Mouse (Mus musculus) heart, embryonic 13.5 days (tissue): Measurements from ENCODE around the gene Phtf1. TPM values are rescaled to one million over a fixed set of nuclear protein-coding genes. Genes with fewer than 3 reads are reported as not detected.

Experiments used
- ATAC-seq: fragments of 200-750 bp; cut with Nextera tagmentation; 2 replicates; pipeline ENCODE4 v1.8.0; 2017; ENCODE audit warnings: moderate TSS enrichment; ENCODE audit not compliant: insufficient number of reproducible peaks, low FRiP score, low TSS enrichment; ENCODE audit errors: extremely low read depth
- H3K27ac ChIP-seq: fragments of 300-500 bp; sonication (generic); replicated peaks from 2 replicates; pipeline ENCODE4 v1.5.1; 2015; ENCODE audit warnings: moderate library complexity, mild to moderate bottlenecking, inconsistent platforms
- H3K27me3 ChIP-seq: fragments of 300-500 bp; sonication (generic); replicated peaks from 2 replicates; pipeline ENCODE4 v1.6.1; 2015; ENCODE audit warnings: mild to moderate bottlenecking, inconsistent platforms
- H3K36me3 ChIP-seq: fragments of 300-500 bp; sonication (generic); 2 replicates; pipeline ENCODE4 v1.6.1; 2015; ENCODE audit warnings: mild to moderate bottlenecking, inconsistent platforms
- H3K4me1 ChIP-seq: fragments of 300-500 bp; sonication (generic); 2 replicates; pipeline ENCODE4 v1.6.1; 2015; ENCODE audit warnings: inconsistent platforms
- H3K4me2 ChIP-seq: fragments of 300-500 bp; sonication (generic); 2 replicates; pipeline ENCODE4 v1.6.1; 2015; ENCODE audit warnings: inconsistent platforms, mild to moderate bottlenecking, moderate library complexity
- H3K4me3 ChIP-seq: fragments of 300-500 bp; sonication (generic); 2 replicates; pipeline ENCODE4 v1.5.1; 2015; ENCODE audit warnings: moderate library complexity, mild to moderate bottlenecking, inconsistent platforms
- H3K9ac ChIP-seq: fragments of 300-500 bp; sonication (generic); 2 replicates; pipeline ENCODE4 v1.6.1; 2015; ENCODE audit warnings: inconsistent platforms, mild to moderate bottlenecking, moderate library complexity
- H3K9me3 ChIP-seq: fragments of 300-500 bp; sonication (generic); 2 replicates; pipeline ENCODE4 v1.6.1; 2016; ENCODE audit warnings: inconsistent platforms
- WGBS: fragments of 180-500 bp; shearing (Covaris S2); methylation state at CpG from one replicate; pipeline ENCODE4 v1.1.7; 2015; ENCODE audit warnings: mixed read lengths; 5-methylcytosine and 5-hydroxymethylcytosine counted together
- polyA plus RNA-seq: library from polyadenylated mRNA; unstranded; fragments of >200 nt; fragmentation: Nextera tagmentation; extraction: Ambion mirVana; gene quantifications from 2 replicates; pipeline ENCODE4 v1.2.1, GENCODE M21; 2015

Phtf1 gene
- polyA plus RNA-seq, 1 experiment from 2014 or later: 15.1 TPM

- no peak for ATAC-seq
- WGBS: 96% methylated on average over 2 of the region's 2 CpGs
- Histone ChIP-seq H3K27ac (no peak overlapping the region), H3K9me3 (no peaks in the 10 kb centered on the region), H3K4me3 (no peak overlapping the region), H3K4me1 (no peaks in the 10 kb centered on the region), H3K27me3 (no peaks in the 10 kb centered on the region), H3K4me2 (no peak overlapping the region), H3K9ac (no peak overlapping the region), H3K36me3 (peaks cover 72% of the 10 kb centered on the region)
These were observed 17.3 kb downstream of the Phtf1 start for GRCm38 (mm10) chr3:103985194-103985593.

- H3K27me3 ChIP-seq: no peaks in the 10 kb centered on the region
- WGBS: 54% methylated on average over 5 of the region's 5 CpGs
- H3K9ac ChIP-seq: no peak overlapping the region
- no peak for ATAC-seq
- no peaks in the 10 kb centered on the region for H3K9me3 ChIP-seq
- H3K4me1 ChIP-seq: no peaks in the 10 kb centered on the region
- H3K27ac ChIP-seq: no peak overlapping the region
- no peak overlapping the region for H3K4me3 ChIP-seq
- no peak overlapping the region for H3K4me2 ChIP-seq
- peaks cover 82% of the 10 kb centered on the region for H3K36me3 ChIP-seq
These were observed 20.0 kb downstream of the Phtf1 start for GRCm38 (mm10) chr3:103987831-103988432.

GRCm38 (mm10) chr3:103989352-103989751 is 21.4 kb downstream of the Phtf1 start:
- H3K4me3 ChIP-seq: no peak overlapping the region
- H3K4me1 ChIP-seq: no peaks in the 10 kb centered on the region
- no peak for ATAC-seq
- peaks cover 80% of the 10 kb centered on the region for H3K36me3 ChIP-seq
- H3K27ac ChIP-seq: no peak overlapping the region
- no peak overlapping the region for H3K9ac ChIP-seq
- H3K4me2 ChIP-seq: no peak overlapping the region
- no peaks in the 10 kb centered on the region for H3K9me3 ChIP-seq
- no peaks in the 10 kb centered on the region for H3K27me3 ChIP-seq
- 60% methylated on average over 4 of the region's 4 CpGs for WGBS

GRCm38 (mm10) chr3:103991271-103991670 is 23.4 kb downstream of the Phtf1 start:
- 86% methylated on average over 3 of the region's 3 CpGs for WGBS
- no peak overlapping the region for H3K9ac ChIP-seq
- H3K4me3 ChIP-seq: no peak overlapping the region
- H3K36me3 ChIP-seq: peaks cover 81% of the 10 kb centered on the region
- peaks cover 4% of the 10 kb centered on the region; the same call in 1 of the 2 replicates for H3K4me1 ChIP-seq
- H3K27ac ChIP-seq: no peak overlapping the region
- ATAC-seq: no peak
- no peak overlapping the region for H3K4me2 ChIP-seq
- H3K27me3 ChIP-seq: no peaks in the 10 kb centered on the region
- no peaks in the 10 kb centered on the region for H3K9me3 ChIP-seq

- no peak overlapping the region for H3K27ac ChIP-seq
- no peak overlapping the region for H3K4me2 ChIP-seq
- H3K4me1 ChIP-seq: peaks cover 4% of the 10 kb centered on the region; the same call in 1 of the 2 replicates
- H3K9ac ChIP-seq: no peak overlapping the region
- H3K4me3 ChIP-seq: no peak overlapping the region
- no peaks in the 10 kb centered on the region for H3K9me3 ChIP-seq
- peaks cover 72% of the 10 kb centered on the region for H3K36me3 ChIP-seq
- no peak for ATAC-seq
- WGBS: 83% methylated on average over 4 of the region's 4 CpGs
- no peaks in the 10 kb centered on the region for H3K27me3 ChIP-seq
These were observed 30.8 kb downstream of the Phtf1 start for GRCm38 (mm10) chr3:103998724-103999123.

GRCm38 (mm10) chr3:104006896-104007466 is 39.1 kb downstream of the Phtf1 start:
- H3K9me3 ChIP-seq: no peaks in the 10 kb centered on the region
- H3K36me3 ChIP-seq: peaks cover 70% of the 10 kb centered on the region
- no peak overlapping the region for H3K4me3 ChIP-seq
- no peak overlapping the region for H3K4me2 ChIP-seq
- no peak overlapping the region for H3K27ac ChIP-seq
- H3K9ac ChIP-seq: no peak overlapping the region
- no peaks in the 10 kb centered on the region for H3K27me3 ChIP-seq
- 88% methylated on average over 8 of the region's 8 CpGs for WGBS
- no peaks in the 10 kb centered on the region for H3K4me1 ChIP-seq
- no peak for ATAC-seq

- WGBS: 63% methylated on average over 8 of the region's 8 CpGs
- no peak overlapping the region for H3K9ac ChIP-seq
- no peak overlapping the region for H3K4me3 ChIP-seq
- H3K27ac ChIP-seq: no peak overlapping the region
- H3K27me3 ChIP-seq: no peaks in the 10 kb centered on the region
- no peaks in the 10 kb centered on the region for H3K9me3 ChIP-seq
- H3K4me1 ChIP-seq: no peaks in the 10 kb centered on the region
- no peak overlapping the region for H3K4me2 ChIP-seq
- no peak for ATAC-seq
- H3K36me3 ChIP-seq: peaks cover 74% of the 10 kb centered on the region
These were observed 39.6 kb downstream of the Phtf1 start for GRCm38 (mm10) chr3:104007479-104007878.

- H3K27ac ChIP-seq: no peak overlapping the region
- no peak for ATAC-seq
- H3K4me3 ChIP-seq: no peak overlapping the region
- WGBS: 84% methylated on average over 5 of the region's 5 CpGs
- peaks cover 77% of the 10 kb centered on the region for H3K36me3 ChIP-seq
- no peak overlapping the region for H3K9ac ChIP-seq
- H3K9me3 ChIP-seq: no peaks in the 10 kb centered on the region
- no peaks in the 10 kb centered on the region for H3K27me3 ChIP-seq
- no peak overlapping the region for H3K4me2 ChIP-seq
- H3K4me1 ChIP-seq: no peaks in the 10 kb centered on the region
These were observed 42.2 kb downstream of the Phtf1 start for GRCm38 (mm10) chr3:104009924-104010662.

GRCm38 (mm10) chr3:104011972-104012371 is 44.1 kb downstream of the Phtf1 start:
- H3K27me3 ChIP-seq: no peaks in the 10 kb centered on the region
- H3K4me3 ChIP-seq: no peak overlapping the region
- H3K4me1 ChIP-seq: no peaks in the 10 kb centered on the region
- H3K27ac ChIP-seq: no peak overlapping the region
- WGBS: 88% methylated on average over 2 of the region's 2 CpGs
- no peak for ATAC-seq
- H3K9ac ChIP-seq: no peak overlapping the region
- no peaks in the 10 kb centered on the region for H3K9me3 ChIP-seq
- H3K4me2 ChIP-seq: no peak overlapping the region
- H3K36me3 ChIP-seq: peaks cover 76% of the 10 kb centered on the region

GRCm38 (mm10) chr3:104017931-104018330 is 50.0 kb downstream of the Phtf1 start:
- H3K27ac ChIP-seq: no peak overlapping the region
- no peaks in the 10 kb centered on the region for H3K27me3 ChIP-seq
- H3K36me3 ChIP-seq: peaks cover 85% of the 10 kb centered on the region
- 90% methylated on average over 3 of the region's 3 CpGs for WGBS
- no peak overlapping the region for H3K9ac ChIP-seq
- H3K4me3 ChIP-seq: no peak overlapping the region
- no peak for ATAC-seq
- H3K4me2 ChIP-seq: no peak overlapping the region
- no peaks in the 10 kb centered on the region for H3K4me1 ChIP-seq
- no peaks in the 10 kb centered on the region for H3K9me3 ChIP-seq

GRCm38 (mm10) chr3:104019453-104019852 is 51.5 kb downstream of the Phtf1 start:
- Histone ChIP-seq H3K9ac (no peak overlapping the region), H3K4me3 (no peak overlapping the region), H3K9me3 (no peaks in the 10 kb centered on the region), H3K4me1 (no peaks in the 10 kb centered on the region), H3K27ac (no peak overlapping the region), H3K27me3 (no peaks in the 10 kb centered on the region), H3K4me2 (no peak overlapping the region), H3K36me3 (peaks cover 88% of the 10 kb centered on the region)
- 60% methylated on average over 4 of the region's 4 CpGs for WGBS
- no peak for ATAC-seq
